Mouse (Mus musculus): ENCODE measurements around the gene Tmcc2.

The Tmcc2 gene

DNA sequence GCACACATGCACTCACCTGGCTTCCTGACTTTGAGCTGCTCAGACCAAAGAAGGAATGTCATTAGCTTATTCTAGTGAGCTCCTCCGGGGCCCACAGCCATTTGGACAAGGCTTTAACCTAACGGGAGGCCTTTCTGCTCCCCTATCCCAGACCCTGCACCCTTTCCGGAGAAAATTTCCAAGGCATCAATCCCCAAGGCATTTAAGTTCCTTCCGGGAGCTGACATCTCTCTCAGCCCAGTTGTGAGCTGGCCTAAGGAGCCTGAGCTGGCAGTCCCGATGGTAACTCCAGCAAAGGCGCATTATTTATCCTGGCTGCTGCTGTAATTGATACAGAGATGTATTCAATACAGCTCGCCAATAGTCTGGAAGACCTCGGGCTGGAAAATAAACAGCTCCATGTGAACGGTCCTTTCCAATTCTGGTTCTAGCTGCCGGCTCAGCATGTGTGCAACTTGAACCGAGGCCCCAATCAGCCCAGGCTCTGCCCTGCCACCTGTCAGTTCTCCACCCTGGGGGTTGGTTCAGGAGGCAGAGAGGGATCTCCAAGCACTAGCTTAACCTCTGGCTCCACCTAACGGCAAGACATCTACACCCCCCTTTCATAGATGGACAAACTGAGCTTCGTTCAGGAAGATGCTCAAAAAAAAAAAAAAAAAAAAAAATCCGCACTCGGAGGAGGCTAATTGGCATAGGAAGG is 1.0 kb downstream of the Tmcc2 start:
- peak; percentile 39 for DNase-seq

DNA sequence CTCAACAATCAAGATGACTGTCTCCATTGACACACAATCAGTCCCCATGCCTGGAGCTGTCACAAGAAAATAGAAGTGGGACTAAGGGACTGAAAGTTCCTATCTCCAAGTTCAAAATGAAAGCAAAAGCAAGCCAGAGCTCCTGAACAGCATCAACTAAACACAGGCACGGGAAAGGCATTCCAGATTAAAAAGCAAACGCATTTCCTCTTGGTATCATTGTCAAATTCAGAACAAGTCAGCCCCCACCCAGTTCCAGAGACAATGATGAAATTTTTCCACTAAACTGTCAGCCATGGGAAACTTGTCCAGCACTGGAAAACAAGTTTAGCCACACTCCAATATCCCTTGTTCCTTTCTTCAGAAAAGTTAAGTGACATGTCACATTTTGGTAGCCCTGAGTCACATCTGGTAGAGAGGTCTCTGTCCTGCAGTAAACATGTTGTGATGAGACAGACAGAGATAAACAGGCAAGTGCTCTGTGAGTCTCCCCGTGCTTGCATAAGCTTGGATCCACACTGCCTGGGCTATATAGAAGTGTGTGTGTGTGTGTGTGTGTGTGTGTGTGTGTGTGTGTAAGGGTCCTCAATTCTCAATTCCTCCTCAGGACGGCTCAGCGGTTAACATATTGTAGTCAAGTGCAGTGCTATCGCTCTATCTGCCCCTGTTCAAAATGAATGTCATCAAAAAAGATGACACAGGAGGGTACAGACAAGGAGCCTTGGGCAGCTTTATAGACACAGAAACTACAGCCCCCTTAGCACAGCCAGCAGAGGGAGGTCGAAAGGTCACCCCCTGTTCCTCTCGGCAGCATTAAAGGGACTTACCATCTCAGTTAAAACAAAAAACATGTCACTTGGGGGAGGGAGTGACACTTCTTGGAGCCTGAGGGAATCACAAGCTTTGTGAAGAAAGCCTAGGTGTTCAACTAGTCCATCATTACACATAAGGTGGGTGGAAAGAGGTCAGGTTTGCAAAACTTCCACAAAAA is 2.0 kb downstream of the Tmcc2 start:
- no peak for DNase-seq

GRCm38 (mm10) chr1:132387943-132388342 is 3.1 kb downstream of the Tmcc2 start:
- no peak for DNase-seq

DNA sequence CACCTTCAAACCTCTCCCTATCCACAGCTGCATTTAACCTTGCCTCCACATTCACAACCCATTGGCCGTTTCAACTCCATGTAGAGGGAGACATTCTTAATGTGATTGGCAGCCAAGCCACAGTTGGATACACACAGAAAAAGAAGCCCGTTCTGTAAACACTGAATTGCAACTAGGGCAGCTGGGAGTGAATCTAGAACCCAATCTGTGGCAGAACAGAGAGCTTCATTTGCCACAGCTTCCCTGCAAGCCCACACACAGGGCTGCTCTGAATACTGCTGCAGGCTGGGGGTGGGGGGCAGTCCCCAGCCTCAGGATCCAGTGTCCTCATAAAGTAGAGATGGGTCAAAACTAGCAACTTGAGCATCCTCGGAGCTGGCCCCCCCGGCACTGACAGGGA is 4.8 kb downstream of the Tmcc2 start:
- no peak for DNase-seq

DNA sequence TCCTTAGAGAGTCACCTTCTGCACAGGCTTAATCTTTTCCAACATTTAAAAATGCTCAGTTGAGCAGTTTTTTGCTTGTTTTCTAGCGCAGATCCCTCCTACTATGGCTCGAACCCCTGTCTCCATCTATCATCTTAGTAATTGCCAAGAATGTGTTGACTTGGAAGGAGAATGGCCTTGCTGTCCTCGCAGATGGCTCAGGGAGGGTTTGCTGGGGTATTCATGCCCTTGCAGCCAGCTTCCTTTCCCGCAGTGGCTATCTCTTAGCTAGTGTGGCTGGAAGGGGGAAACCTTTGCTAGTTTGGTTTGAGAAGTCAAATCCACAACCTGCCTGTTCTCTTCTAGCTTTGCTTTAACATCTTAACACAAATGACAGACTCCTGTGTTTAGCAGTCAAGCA is 5.4 kb downstream of the Tmcc2 start:
- DNase-seq, result no peak

DNA sequence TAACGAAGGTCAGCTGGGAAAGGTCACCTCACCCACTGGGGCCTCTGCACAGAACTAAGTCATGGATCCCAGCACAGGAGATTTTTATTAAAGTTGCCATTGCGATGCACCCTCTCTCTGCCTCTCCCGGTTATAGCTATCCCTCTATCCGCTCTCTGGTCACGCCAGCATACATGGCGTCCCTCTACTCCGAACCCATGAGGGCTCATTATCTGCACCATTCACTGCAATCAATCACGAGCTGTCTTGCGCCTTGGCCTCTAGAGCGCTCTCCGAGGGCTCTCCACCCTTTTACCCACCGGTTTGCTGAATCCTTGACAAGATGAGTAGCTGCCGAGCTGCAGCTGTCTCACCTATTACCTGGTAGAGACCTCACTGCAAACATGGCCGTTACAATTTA is 5.8 kb downstream of the Tmcc2 start:
- no peak for DNase-seq

- DNase-seq, result no peak
These were observed 7.0 kb downstream of the Tmcc2 start for GRCm38 (mm10) chr1:132384001-132384554.

DNA sequence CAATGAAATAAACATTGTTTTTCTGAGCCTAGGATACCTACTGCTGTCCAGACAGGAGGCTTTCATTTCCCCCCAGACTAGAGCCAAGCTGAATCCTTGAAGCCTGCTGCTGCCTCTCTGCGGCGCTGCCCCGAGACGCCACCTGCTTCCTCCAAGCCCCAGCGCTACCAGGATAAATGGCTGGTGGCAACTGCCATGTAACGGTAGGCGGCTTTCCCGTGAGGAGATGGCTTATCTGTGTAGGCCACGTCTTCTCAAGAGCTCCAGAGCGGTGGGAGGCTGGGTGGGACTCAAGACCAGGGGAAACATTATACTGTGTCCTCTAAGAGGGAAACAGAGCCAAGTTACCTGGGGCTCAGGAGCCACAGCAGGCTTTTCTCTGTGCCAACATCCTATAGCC is 9.2 kb downstream of the Tmcc2 start:
- DNase-seq, result peak; percentile 54

GRCm38 (mm10) chr1:132380550-132381100 is 10.5 kb downstream of the Tmcc2 start:
- no peak for DNase-seq

DNA sequence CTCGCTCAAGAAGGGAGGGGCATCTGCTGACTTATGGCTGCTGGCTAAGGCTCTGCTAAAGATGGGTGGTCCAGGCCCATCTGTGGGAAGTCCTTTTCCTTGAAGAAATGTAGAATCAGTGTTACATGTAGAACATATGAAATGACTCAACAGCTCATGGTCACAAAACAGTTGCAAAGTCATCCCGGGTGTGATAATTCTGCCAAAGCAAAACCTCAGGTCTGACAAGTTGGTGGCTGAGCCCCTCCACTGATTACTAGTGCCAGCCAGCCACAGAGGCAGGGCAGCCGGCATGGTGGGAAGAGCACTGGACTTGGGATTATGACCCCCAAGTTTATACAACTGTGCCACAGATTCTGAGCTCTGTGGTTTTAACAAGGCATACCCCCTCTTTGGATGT is 13.3 kb downstream of the Tmcc2 start:
- no peak for DNase-seq

- DNase-seq, result no peak
These were observed 14.1 kb downstream of the Tmcc2 start for GRCm38 (mm10) chr1:132377055-132377365.

DNA sequence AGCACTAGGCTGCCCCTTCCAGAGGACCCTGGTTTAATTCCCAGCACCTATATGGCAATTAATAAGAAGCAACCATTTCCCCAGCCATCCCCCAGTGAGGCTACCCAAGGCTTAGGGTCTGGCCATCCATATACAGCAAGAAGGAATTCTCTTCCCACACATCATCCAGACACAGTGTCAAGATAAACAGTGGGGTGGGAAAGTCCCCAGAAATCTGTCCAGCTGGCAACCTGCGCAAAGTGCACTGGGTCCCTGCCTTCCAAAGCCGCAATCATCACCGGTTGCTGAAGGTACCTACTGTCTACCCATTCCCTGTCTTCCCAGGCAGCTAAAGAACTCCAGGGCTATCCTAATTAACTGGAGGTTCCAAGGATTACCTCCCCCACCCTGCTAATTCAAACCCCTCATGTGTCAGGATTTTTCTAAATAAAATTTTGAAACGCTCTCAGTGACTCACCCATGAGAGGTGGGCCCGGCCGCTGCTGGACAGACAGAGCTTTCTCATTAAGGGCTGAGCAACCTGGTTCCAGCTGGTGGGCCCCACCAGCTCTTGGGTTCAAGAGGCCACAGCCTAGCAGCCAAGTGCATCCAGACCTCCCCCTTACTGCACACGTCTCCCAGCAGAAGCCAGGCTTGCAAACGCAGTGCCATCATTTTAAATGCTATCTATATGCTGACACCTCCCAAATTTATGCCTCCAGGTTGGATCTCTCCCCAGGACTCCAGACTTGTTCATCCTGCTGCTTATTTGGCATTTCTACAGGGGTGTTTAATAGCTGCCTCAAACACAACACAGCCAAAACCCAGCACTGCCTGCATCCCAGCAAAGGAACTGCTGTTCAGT is 14.6 kb downstream of the Tmcc2 start:
- DNase-seq, result no peak

- DNase-seq, result no peak
These were observed 15.8 kb downstream of the Tmcc2 start for GRCm38 (mm10) chr1:132375256-132375655.

DNA sequence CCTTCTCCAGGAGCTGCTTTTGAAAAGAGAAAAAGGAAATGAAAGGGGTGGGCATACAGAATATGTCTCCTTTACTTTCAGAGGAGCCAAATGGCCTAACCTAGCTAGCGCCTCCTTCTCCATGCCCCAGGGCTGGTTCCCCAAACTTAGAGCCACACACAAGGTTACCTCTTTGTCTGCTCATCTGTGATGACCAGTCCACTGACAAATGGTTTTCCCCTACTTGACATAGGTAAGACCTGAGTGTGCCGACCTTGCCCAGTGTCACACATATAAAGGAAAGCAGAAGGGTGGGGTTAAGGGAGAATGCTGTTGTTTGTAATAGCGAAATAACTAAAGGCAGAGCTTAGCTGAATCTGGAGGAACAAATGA is 16.2 kb downstream of the Tmcc2 start:
- no peak for DNase-seq

- DNase-seq, result no peak
These were observed 16.8 kb downstream of the Tmcc2 start for GRCm38 (mm10) chr1:132374140-132374872.

DNA sequence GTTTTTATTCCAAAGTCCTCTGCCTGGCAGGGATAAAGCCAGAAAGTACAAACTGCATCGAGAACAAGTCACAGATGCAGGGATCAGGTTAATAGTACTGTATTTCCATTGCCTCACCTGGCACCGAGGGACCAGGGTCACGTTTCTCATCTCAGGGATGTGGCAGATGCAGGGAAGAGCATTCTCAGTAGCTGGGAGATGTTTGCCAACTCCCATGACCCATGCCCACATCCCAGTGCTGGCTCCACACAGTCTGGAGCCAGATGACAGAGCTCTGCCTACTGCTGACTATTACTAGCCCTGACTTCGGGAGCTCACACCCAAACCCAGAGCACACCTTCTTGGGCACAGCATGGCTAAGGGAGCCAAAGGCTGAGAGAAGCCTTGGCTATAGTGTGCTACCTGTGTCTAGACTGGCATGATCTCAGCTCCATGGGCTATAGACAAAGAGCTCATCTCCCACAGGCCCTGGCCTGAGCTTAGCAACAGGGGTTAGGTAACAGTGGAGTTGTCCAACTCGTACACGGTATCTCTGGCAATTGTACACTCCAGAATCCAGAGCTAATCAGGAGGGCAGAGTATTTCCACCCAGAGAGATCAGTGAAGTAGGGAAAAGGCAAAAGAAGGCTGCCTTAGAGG is 18.1 kb downstream of the Tmcc2 start:
- DNase-seq, result no peak

GRCm38 (mm10) chr1:132372354-132372753 is 18.7 kb downstream of the Tmcc2 start:
- DNase-seq, result no peak

GRCm38 (mm10) chr1:132371298-132372081 is 19.6 kb downstream of the Tmcc2 start:
- no peak for DNase-seq

DNA sequence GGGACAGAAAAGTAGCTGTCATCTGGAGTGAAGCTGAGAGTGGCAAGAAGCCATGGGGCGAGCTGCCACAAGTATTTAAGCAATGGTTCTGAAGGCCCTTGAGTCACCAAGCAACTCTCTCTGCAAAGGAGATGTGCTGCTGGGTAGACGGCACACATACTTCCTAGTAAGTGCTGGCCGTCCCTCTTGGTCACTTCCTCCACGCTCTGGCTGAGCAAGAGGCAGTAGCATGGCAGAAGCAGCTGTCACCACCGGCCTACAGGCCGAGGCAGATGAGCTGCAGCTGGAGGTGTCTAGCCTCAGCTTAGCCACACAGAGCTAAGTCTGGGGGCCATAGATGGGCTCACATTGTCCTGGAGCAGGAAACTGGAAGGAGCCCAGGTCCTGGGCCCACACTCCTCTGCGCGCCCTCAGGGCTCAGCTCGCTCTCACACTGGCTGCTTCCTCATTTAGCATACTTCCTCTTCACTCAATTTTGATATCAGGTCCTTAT is 20.4 kb downstream of the Tmcc2 start:
- DNase-seq, result no peak

GRCm38 (mm10) chr1:132367692-132368506 is 23.2 kb downstream of the Tmcc2 start:
- peak; percentile 76 for DNase-seq

All from thymus, postnatal 4 days (tissue).